Mouse (Mus musculus): Measurements from ENCODE around the gene E030018B13Rik. TPM values are rescaled to one million over a fixed set of nuclear protein-coding genes. Genes with fewer than 3 reads are reported as not detected.

E030018B13Rik gene
- polyA plus RNA-seq, 1 experiment from 2014 or later: not detected

- ATAC-seq (replicated peaks; ENCODE audit: low FRiP score): no peak
- WGBS: 71% methylated on average over 4 of the region's 4 CpGs
These were observed 22.0 kb upstream of the E030018B13Rik start for GRCm38 (mm10) chr7:63894662-63895061.

GRCm38 (mm10) chr7:63895223-63895622, 21.4 kb upstream of the E030018B13Rik start:
- 91% methylated on average over 3 of the region's 3 CpGs for WGBS
- Histone ChIP-seq H3K4me2 (ENCODE audit: low read depth, low read length, severe bottlenecking) (no peak overlapping the region), H3K9me3 (ENCODE audit: control insufficient read depth, low read length) (no peaks in the 10 kb centered on the region), H3K27ac (ENCODE audit: low read depth, low read length) (no peak overlapping the region), H3K4me3 (ENCODE audit: low read depth, low read length) (no peak overlapping the region), H3K9ac (ENCODE audit: low read length) (no peak overlapping the region), H3K36me3 (ENCODE audit: control insufficient read depth, insufficient read depth, low read length) (no peaks in the 10 kb centered on the region), H3K4me1 (replicated peaks; ENCODE audit: control insufficient read depth, insufficient read depth, low read length) (peaks cover 13% of the 10 kb centered on the region), H3K27me3 (ENCODE audit: control insufficient read depth, insufficient read depth, low read length) (no peaks in the 10 kb centered on the region)
- ATAC-seq (replicated peaks; ENCODE audit: low FRiP score): no peak
- no peak for DNase-seq (ENCODE audit: low spot score)

More at GRCm38 (mm10) chr7:63894662-63895061, 22.0 kb upstream of the E030018B13Rik start:
- Histone ChIP-seq H3K9me3 (ENCODE audit: control insufficient read depth, low read length) (no peaks in the 10 kb centered on the region), H3K4me2 (ENCODE audit: low read depth, low read length, severe bottlenecking) (no peak overlapping the region), H3K4me1 (replicated peaks; ENCODE audit: control insufficient read depth, insufficient read depth, low read length) (peaks cover 13% of the 10 kb centered on the region), H3K27ac (ENCODE audit: low read depth, low read length) (no peak overlapping the region), H3K36me3 (ENCODE audit: control insufficient read depth, insufficient read depth, low read length) (no peaks in the 10 kb centered on the region), H3K4me3 (ENCODE audit: low read depth, low read length) (no peak overlapping the region), H3K27me3 (ENCODE audit: control insufficient read depth, insufficient read depth, low read length) (no peaks in the 10 kb centered on the region), H3K9ac (ENCODE audit: low read length) (no peak overlapping the region)
- no peak for DNase-seq (ENCODE audit: low spot score)

- H3K9me3 ChIP-seq (ENCODE audit: control insufficient read depth, low read length): no peaks in the 10 kb centered on the region
- ATAC-seq (replicated peaks; ENCODE audit: low FRiP score) (peak; percentile 71), DNase-seq (ENCODE audit: low spot score) (no peak)
- H3K9ac ChIP-seq (ENCODE audit: low read length): peak overlapping the region; percentile 44
- 16% methylated on average over 17 of the region's 17 CpGs for WGBS
- no peaks in the 10 kb centered on the region for H3K27me3 ChIP-seq (ENCODE audit: control insufficient read depth, insufficient read depth, low read length)
- H3K27ac ChIP-seq (ENCODE audit: low read depth, low read length): no peak overlapping the region
- H3K4me1 ChIP-seq (replicated peaks; ENCODE audit: control insufficient read depth, insufficient read depth, low read length): peaks cover 13% of the 10 kb centered on the region
- 0 out of 2 replicates have a peak overlapping the region, but pooled peaks have one; percentile 11 for H3K4me3 ChIP-seq (ENCODE audit: low read depth, low read length)
- no peaks in the 10 kb centered on the region for H3K36me3 ChIP-seq (ENCODE audit: control insufficient read depth, insufficient read depth, low read length)
- peak overlapping the region; percentile 54 for H3K4me2 ChIP-seq (ENCODE audit: low read depth, low read length, severe bottlenecking)
These were observed 20.2 kb upstream of the E030018B13Rik start for GRCm38 (mm10) chr7:63896276-63896967.

DNA sequence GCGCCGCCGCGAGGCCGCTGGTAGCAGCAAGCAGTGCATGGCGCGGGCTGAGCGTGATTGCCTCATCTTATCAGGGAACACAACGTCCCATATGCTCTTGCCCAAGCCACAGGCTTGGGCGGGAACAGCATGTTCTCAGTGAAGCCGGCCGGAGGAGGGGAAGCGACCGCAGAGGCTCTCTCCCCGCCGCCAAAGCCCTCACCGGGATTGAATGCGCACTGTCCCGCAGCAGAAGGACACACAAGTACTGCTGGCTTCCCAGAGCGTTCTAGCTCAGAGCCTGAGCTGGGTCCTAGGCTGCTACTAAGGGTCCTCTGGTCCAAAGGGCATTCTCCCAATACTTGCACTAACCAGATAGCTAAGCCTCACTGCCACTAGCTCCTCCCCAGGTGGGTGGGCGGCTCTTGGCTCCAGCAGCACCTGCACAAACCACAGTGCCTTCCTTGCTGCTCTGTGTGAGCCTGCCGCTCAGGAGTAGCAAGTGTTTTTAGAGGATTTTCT, 19.6 kb upstream of the E030018B13Rik start:
- DNase-seq (ENCODE audit: low spot score): peak; percentile 88
- H3K4me1 ChIP-seq (replicated peaks; ENCODE audit: control insufficient read depth, insufficient read depth, low read length): peaks cover 13% of the 10 kb centered on the region
- H3K36me3 ChIP-seq (ENCODE audit: control insufficient read depth, insufficient read depth, low read length): no peaks in the 10 kb centered on the region
- H3K4me2 ChIP-seq (ENCODE audit: low read depth, low read length, severe bottlenecking): peak overlapping the region; percentile 54
- H3K4me3 ChIP-seq (ENCODE audit: low read depth, low read length): 0 out of 2 replicates have a peak overlapping the region, but pooled peaks have one; percentile 11
- WGBS: 2% methylated on average over 22 of the region's 22 CpGs
- peak; percentile 76 for ATAC-seq (replicated peaks; ENCODE audit: low FRiP score)
- no peaks in the 10 kb centered on the region for H3K27me3 ChIP-seq (ENCODE audit: control insufficient read depth, insufficient read depth, low read length)
- peak overlapping the region; percentile 64 for H3K9ac ChIP-seq (ENCODE audit: low read length)
- no peaks in the 10 kb centered on the region for H3K9me3 ChIP-seq (ENCODE audit: control insufficient read depth, low read length)
- no peak overlapping the region for H3K27ac ChIP-seq (ENCODE audit: low read depth, low read length)

DNA sequence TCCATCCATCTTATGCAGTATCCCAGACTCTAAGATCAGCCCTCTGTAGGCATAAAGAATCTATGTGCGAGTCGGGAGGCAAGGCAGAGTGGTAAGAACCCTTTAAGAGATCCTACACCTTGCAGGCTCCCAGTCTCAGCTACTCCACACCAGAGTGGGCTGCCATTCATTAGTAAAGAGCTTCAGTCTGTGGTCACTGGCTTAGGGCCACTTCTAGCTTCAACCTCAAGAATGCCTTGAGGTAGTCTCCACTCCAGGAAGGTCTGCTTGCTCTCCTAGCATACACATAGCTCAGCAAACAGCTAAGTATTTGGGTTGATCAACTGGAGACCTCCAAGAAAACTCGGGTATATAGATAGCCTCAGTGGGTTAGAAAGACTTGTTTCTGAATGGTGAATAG, 19.0 kb upstream of the E030018B13Rik start:
- Histone ChIP-seq H3K9ac (ENCODE audit: low read length) (peak overlapping the region; percentile 64), H3K27me3 (ENCODE audit: control insufficient read depth, insufficient read depth, low read length) (no peaks in the 10 kb centered on the region), H3K4me2 (ENCODE audit: low read depth, low read length, severe bottlenecking) (peak overlapping the region; percentile 54; the same call in 1 of the 2 replicates), H3K4me3 (ENCODE audit: low read depth, low read length) (no peak overlapping the region), H3K36me3 (ENCODE audit: control insufficient read depth, insufficient read depth, low read length) (no peaks in the 10 kb centered on the region), H3K9me3 (ENCODE audit: control insufficient read depth, low read length) (no peaks in the 10 kb centered on the region), H3K4me1 (replicated peaks; ENCODE audit: control insufficient read depth, insufficient read depth, low read length) (peaks cover 13% of the 10 kb centered on the region), H3K27ac (ENCODE audit: low read depth, low read length) (no peak overlapping the region)
- 59% methylated on average over 3 of the region's 3 CpGs for WGBS
- DNase-seq (ENCODE audit: low spot score): no peak
- no peak for ATAC-seq (replicated peaks; ENCODE audit: low FRiP score)

- Histone ChIP-seq H3K9ac (ENCODE audit: low read length) (no peak overlapping the region), H3K9me3 (ENCODE audit: control insufficient read depth, low read length) (no peaks in the 10 kb centered on the region), H3K4me1 (replicated peaks; ENCODE audit: control insufficient read depth, insufficient read depth, low read length) (peaks cover 13% of the 10 kb centered on the region), H3K4me2 (ENCODE audit: low read depth, low read length, severe bottlenecking) (no peak overlapping the region), H3K27ac (ENCODE audit: low read depth, low read length) (no peak overlapping the region), H3K4me3 (ENCODE audit: low read depth, low read length) (no peak overlapping the region), H3K36me3 (ENCODE audit: control insufficient read depth, insufficient read depth, low read length) (no peaks in the 10 kb centered on the region), H3K27me3 (ENCODE audit: control insufficient read depth, insufficient read depth, low read length) (no peaks in the 10 kb centered on the region)
- DNase-seq (ENCODE audit: low spot score) (no peak), ATAC-seq (replicated peaks; ENCODE audit: low FRiP score) (no peak)
- WGBS: 89% methylated on average over 6 of the region's 6 CpGs
These were observed 18.5 kb upstream of the E030018B13Rik start for GRCm38 (mm10) chr7:63898201-63898600.

DNA sequence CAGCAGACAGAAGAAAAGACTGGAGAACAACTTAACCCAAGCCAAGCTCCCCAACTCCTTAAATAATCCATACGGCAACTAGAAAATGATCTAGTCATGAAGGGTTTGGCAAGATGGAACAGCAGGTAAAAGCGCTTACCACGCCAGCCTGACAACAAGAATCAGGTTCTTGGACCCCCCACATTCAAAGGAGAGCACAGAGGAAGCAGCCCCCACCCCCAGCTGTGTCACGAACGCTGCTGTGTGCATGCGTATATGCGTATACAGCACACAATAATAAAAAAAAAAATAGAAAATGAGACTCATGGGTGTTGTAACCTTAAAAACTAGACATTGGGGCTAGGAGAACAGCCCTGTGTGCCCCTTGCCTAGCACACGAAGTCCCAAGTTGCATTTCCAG, 16.7 kb upstream of the E030018B13Rik start:
- no peaks in the 10 kb centered on the region for H3K9me3 ChIP-seq (ENCODE audit: control insufficient read depth, low read length)
- H3K36me3 ChIP-seq (ENCODE audit: control insufficient read depth, insufficient read depth, low read length): no peaks in the 10 kb centered on the region
- no peak overlapping the region for H3K4me2 ChIP-seq (ENCODE audit: low read depth, low read length, severe bottlenecking)
- H3K27ac ChIP-seq (ENCODE audit: low read depth, low read length): no peak overlapping the region
- no peaks in the 10 kb centered on the region for H3K27me3 ChIP-seq (ENCODE audit: control insufficient read depth, insufficient read depth, low read length)
- ATAC-seq (replicated peaks; ENCODE audit: low FRiP score) (no peak), DNase-seq (ENCODE audit: low spot score) (no peak)
- no peak overlapping the region for H3K9ac ChIP-seq (ENCODE audit: low read length)
- no peak overlapping the region for H3K4me3 ChIP-seq (ENCODE audit: low read depth, low read length)
- 92% methylated on average over 8 of the region's 8 CpGs for WGBS
- peaks cover 10% of the 10 kb centered on the region for H3K4me1 ChIP-seq (replicated peaks; ENCODE audit: control insufficient read depth, insufficient read depth, low read length)

- no peaks in the 10 kb centered on the region for H3K27me3 ChIP-seq (ENCODE audit: control insufficient read depth, insufficient read depth, low read length)
- no peak overlapping the region for H3K9ac ChIP-seq (ENCODE audit: low read length)
- peaks cover 10% of the 10 kb centered on the region for H3K4me1 ChIP-seq (replicated peaks; ENCODE audit: control insufficient read depth, insufficient read depth, low read length)
- 89% methylated on average over 2 of the region's 2 CpGs for WGBS
- no peak for ATAC-seq (replicated peaks; ENCODE audit: low FRiP score)
- H3K9me3 ChIP-seq (ENCODE audit: control insufficient read depth, low read length): no peaks in the 10 kb centered on the region
- H3K4me3 ChIP-seq (ENCODE audit: low read depth, low read length): no peak overlapping the region
- no peaks in the 10 kb centered on the region for H3K36me3 ChIP-seq (ENCODE audit: control insufficient read depth, insufficient read depth, low read length)
- no peak overlapping the region for H3K4me2 ChIP-seq (ENCODE audit: low read depth, low read length, severe bottlenecking)
- no peak for DNase-seq (ENCODE audit: low spot score)
- no peak overlapping the region for H3K27ac ChIP-seq (ENCODE audit: low read depth, low read length)
These were observed 16.2 kb upstream of the E030018B13Rik start for GRCm38 (mm10) chr7:63900411-63900810.

DNA sequence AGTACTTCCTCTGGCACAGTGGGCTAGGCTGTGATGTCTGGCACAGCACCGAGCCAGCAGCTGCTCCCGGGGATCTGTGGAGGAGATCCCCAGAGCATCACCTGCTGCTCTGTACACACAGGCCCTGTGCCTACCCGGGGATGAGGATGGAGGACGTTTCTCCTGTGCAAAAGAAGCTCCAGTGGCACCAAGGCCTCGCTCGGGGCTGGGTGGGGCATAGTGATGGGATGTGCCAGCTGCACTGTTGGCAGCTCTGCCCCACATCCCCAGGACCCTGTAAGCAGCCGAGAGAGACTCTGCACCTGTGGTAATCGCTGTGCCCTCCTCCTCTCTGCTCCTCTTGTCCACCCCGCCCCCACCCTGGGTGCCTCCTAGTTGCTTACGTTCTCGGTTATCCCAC, 15.3 kb upstream of the E030018B13Rik start:
- no peaks in the 10 kb centered on the region for H3K27me3 ChIP-seq (ENCODE audit: control insufficient read depth, insufficient read depth, low read length)
- H3K4me3 ChIP-seq (ENCODE audit: low read depth, low read length): no peak overlapping the region
- no peak for ATAC-seq (replicated peaks; ENCODE audit: low FRiP score)
- WGBS: 59% methylated on average over 11 of the region's 11 CpGs
- no peaks in the 10 kb centered on the region for H3K9me3 ChIP-seq (ENCODE audit: control insufficient read depth, low read length)
- H3K4me2 ChIP-seq (ENCODE audit: low read depth, low read length, severe bottlenecking): no peak overlapping the region
- no peak overlapping the region for H3K27ac ChIP-seq (ENCODE audit: low read depth, low read length)
- no peak overlapping the region for H3K9ac ChIP-seq (ENCODE audit: low read length)
- H3K36me3 ChIP-seq (ENCODE audit: control insufficient read depth, insufficient read depth, low read length): no peaks in the 10 kb centered on the region
- no peak for DNase-seq (ENCODE audit: low spot score)
- peaks cover 8% of the 10 kb centered on the region for H3K4me1 ChIP-seq (replicated peaks; ENCODE audit: control insufficient read depth, insufficient read depth, low read length)
